Mouse (Mus musculus): ENCODE results near the gene Cdh6. TPM values are rescaled to one million over a fixed set of nuclear protein-coding genes. Genes with fewer than 3 reads are reported as not detected.

The Cdh6 gene
- polyA plus RNA-seq, 1 experiment from 2014 or later: 18.2 TPM

DNA sequence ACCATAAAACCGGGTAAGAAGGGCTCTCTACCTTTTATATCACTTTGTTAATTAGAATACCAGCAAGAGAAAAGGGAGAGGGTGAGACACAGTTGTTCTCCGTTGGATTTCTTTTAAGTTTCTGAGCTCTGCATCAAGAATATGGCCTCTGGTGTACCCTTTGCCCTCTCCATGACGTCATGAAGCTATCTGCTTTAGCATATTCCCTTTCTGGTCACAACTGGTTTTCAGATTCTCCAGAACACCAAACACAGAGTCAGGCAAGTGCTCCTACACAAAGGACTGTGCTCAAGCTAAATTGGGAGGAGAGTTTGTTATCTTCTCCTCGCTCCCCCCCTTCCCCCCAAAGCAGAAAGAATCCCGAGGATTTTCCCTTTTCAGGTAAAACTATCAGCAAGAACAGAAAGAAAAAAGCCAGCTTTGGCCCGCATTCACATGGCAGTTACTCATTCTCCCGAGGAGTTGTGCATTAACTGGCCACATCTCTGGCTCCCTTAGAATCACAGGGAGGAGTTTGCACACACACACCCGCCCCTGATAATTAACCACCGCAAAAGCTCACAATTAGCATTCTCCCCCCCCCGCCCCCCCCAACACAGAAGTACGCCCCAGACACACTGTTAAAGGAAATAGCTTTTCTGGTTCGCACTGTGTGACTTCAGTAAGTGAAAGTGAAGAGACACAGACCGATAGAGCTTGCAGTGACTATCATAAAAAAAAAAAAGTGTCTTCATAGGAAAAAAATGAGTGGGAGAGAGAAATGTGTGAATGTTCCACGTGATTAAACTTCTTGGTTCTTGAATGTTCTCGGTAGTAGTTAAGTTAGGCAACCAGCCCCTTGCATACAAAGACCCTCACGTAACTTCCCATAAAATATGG is 1.8 kb downstream of the Cdh6 start:
- ATAC-seq (ENCODE audit: low FRiP score) (no peak), DNase-seq (ENCODE audit: low spot score) (no peak)
- H3K9ac ChIP-seq: peak overlapping the region; percentile 62
- H3K4me2 ChIP-seq (replicated peaks): peak overlapping the region; percentile 86
- H3K4me3 ChIP-seq (replicated peaks; ENCODE audit: low read length): peak overlapping the region; percentile 58
- no peaks in the 10 kb centered on the region for H3K36me3 ChIP-seq (replicated peaks; ENCODE audit: control insufficient read depth, insufficient read depth)
- 3% methylated on average over 16 of the region's 16 CpGs for WGBS
- 0 out of 2 replicates have a peak, but pooled peaks cover 6% of the 10 kb centered on the region for H3K4me1 ChIP-seq (replicated peaks; ENCODE audit: control insufficient read depth, insufficient read depth, low read length)
- peak overlapping the region; percentile 86; the same call in 1 of the 2 replicates for H3K27ac ChIP-seq
- H3K9me3 ChIP-seq (ENCODE audit: control insufficient read depth, low read length): no peaks in the 10 kb centered on the region
- no peaks in the 10 kb centered on the region for H3K27me3 ChIP-seq (ENCODE audit: control insufficient read depth, insufficient read depth, low read length)

- WGBS: 92% methylated on average over 13 of the region's 13 CpGs
These were observed 8.2 kb downstream of the Cdh6 start for GRCm38 (mm10) chr15:13165094-13165885.

GRCm38 (mm10) chr15:13155820-13156219 is 17.7 kb downstream of the Cdh6 start:
- Histone ChIP-seq H3K9ac (no peak overlapping the region), H3K4me3 (replicated peaks; ENCODE audit: low read length) (no peak overlapping the region), H3K4me1 (replicated peaks; ENCODE audit: control insufficient read depth, insufficient read depth, low read length) (no peaks in the 10 kb centered on the region), H3K27ac (no peak overlapping the region), H3K9me3 (ENCODE audit: control insufficient read depth, low read length) (no peaks in the 10 kb centered on the region), H3K27me3 (ENCODE audit: control insufficient read depth, insufficient read depth, low read length) (no peaks in the 10 kb centered on the region), H3K36me3 (replicated peaks; ENCODE audit: control insufficient read depth, insufficient read depth) (no peaks in the 10 kb centered on the region), H3K4me2 (replicated peaks) (no peak overlapping the region)
- no peak for DNase-seq (ENCODE audit: low spot score)
- WGBS: 97% methylated on average over 5 of the region's 5 CpGs
- no peak for ATAC-seq (ENCODE audit: low FRiP score)

More at GRCm38 (mm10) chr15:13165094-13165885, 8.2 kb downstream of the Cdh6 start:
- Histone ChIP-seq H3K4me2 (replicated peaks) (no peak overlapping the region), H3K4me3 (replicated peaks; ENCODE audit: low read length) (no peak overlapping the region), H3K36me3 (replicated peaks; ENCODE audit: control insufficient read depth, insufficient read depth) (no peaks in the 10 kb centered on the region), H3K27me3 (ENCODE audit: control insufficient read depth, insufficient read depth, low read length) (no peaks in the 10 kb centered on the region), H3K9me3 (ENCODE audit: control insufficient read depth, low read length) (no peaks in the 10 kb centered on the region; the same call in 1 of the 2 replicates), H3K4me1 (replicated peaks; ENCODE audit: control insufficient read depth, insufficient read depth, low read length) (no peaks in the 10 kb centered on the region), H3K9ac (no peak overlapping the region), H3K27ac (no peak overlapping the region)
- ATAC-seq (ENCODE audit: low FRiP score) (no peak), DNase-seq (ENCODE audit: low spot score) (no peak)

DNA sequence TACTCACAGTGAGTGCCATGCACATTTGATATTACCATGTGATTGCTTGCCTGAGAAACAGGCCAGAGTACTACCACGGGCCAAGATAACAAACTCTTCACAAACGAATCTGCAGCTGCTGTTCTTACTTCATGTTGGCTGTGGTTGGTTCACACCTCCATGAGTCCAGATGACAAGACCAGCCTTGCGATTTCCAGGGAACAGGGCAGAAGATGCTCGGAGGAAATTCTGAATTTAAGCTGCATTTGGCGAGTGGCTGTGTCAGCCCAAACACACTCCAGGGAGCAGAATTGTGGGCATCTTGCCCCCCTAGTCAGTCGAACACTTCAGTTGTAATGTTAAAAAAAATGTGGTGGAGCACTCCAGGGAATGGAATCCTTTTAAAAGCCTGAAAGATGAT is 18.1 kb downstream of the Cdh6 start:
- Histone ChIP-seq H3K9me3 (ENCODE audit: control insufficient read depth, low read length) (no peaks in the 10 kb centered on the region), H3K36me3 (replicated peaks; ENCODE audit: control insufficient read depth, insufficient read depth) (no peaks in the 10 kb centered on the region), H3K27ac (no peak overlapping the region), H3K9ac (no peak overlapping the region), H3K27me3 (ENCODE audit: control insufficient read depth, insufficient read depth, low read length) (no peaks in the 10 kb centered on the region), H3K4me3 (replicated peaks; ENCODE audit: low read length) (no peak overlapping the region), H3K4me1 (replicated peaks; ENCODE audit: control insufficient read depth, insufficient read depth, low read length) (no peaks in the 10 kb centered on the region), H3K4me2 (replicated peaks) (no peak overlapping the region)
- WGBS: 88% methylated on average over 6 of the region's 6 CpGs
- DNase-seq (ENCODE audit: low spot score): no peak
- ATAC-seq (ENCODE audit: low FRiP score): no peak

- no peak overlapping the region for H3K9ac ChIP-seq
- 79% methylated on average over 4 of the region's 4 CpGs for WGBS
These were observed 31.5 kb downstream of the Cdh6 start for GRCm38 (mm10) chr15:13141983-13142382.

GRCm38 (mm10) chr15:13139662-13140061 is 33.8 kb downstream of the Cdh6 start:
- Histone ChIP-seq H3K36me3 (replicated peaks; ENCODE audit: control insufficient read depth, insufficient read depth) (no peaks in the 10 kb centered on the region), H3K9ac (no peak overlapping the region), H3K4me1 (replicated peaks; ENCODE audit: control insufficient read depth, insufficient read depth, low read length) (no peaks in the 10 kb centered on the region), H3K4me2 (replicated peaks) (no peak overlapping the region), H3K27ac (no peak overlapping the region), H3K4me3 (replicated peaks; ENCODE audit: low read length) (no peak overlapping the region), H3K27me3 (ENCODE audit: control insufficient read depth, insufficient read depth, low read length) (no peaks in the 10 kb centered on the region), H3K9me3 (ENCODE audit: control insufficient read depth, low read length) (no peaks in the 10 kb centered on the region)
- DNase-seq (ENCODE audit: low spot score) (no peak), ATAC-seq (ENCODE audit: low FRiP score) (no peak)
- WGBS: 70% methylated on average over 5 of the region's 5 CpGs

More at GRCm38 (mm10) chr15:13141983-13142382, 31.5 kb downstream of the Cdh6 start:
- Histone ChIP-seq H3K27me3 (ENCODE audit: control insufficient read depth, insufficient read depth, low read length) (no peaks in the 10 kb centered on the region), H3K9me3 (ENCODE audit: control insufficient read depth, low read length) (no peaks in the 10 kb centered on the region), H3K4me2 (replicated peaks) (no peak overlapping the region), H3K36me3 (replicated peaks; ENCODE audit: control insufficient read depth, insufficient read depth) (no peaks in the 10 kb centered on the region), H3K4me1 (replicated peaks; ENCODE audit: control insufficient read depth, insufficient read depth, low read length) (no peaks in the 10 kb centered on the region), H3K27ac (no peak overlapping the region), H3K4me3 (replicated peaks; ENCODE audit: low read length) (no peak overlapping the region)
- ATAC-seq (ENCODE audit: low FRiP score) (no peak), DNase-seq (ENCODE audit: low spot score) (no peak)

GRCm38 (mm10) chr15:13137166-13137565 is 36.3 kb downstream of the Cdh6 start:
- Histone ChIP-seq H3K4me3 (replicated peaks; ENCODE audit: low read length) (no peak overlapping the region), H3K9me3 (ENCODE audit: control insufficient read depth, low read length) (no peaks in the 10 kb centered on the region), H3K9ac (no peak overlapping the region), H3K4me1 (replicated peaks; ENCODE audit: control insufficient read depth, insufficient read depth, low read length) (no peaks in the 10 kb centered on the region), H3K4me2 (replicated peaks) (no peak overlapping the region), H3K27ac (no peak overlapping the region), H3K36me3 (replicated peaks; ENCODE audit: control insufficient read depth, insufficient read depth) (no peaks in the 10 kb centered on the region), H3K27me3 (ENCODE audit: control insufficient read depth, insufficient read depth, low read length) (no peaks in the 10 kb centered on the region)
- DNase-seq (ENCODE audit: low spot score) (no peak), ATAC-seq (ENCODE audit: low FRiP score) (no peak)
- WGBS: 79% methylated on average over 6 of the region's 6 CpGs

- no peak overlapping the region for H3K27ac ChIP-seq
- H3K9me3 ChIP-seq (ENCODE audit: control insufficient read depth, low read length): no peaks in the 10 kb centered on the region
- H3K9ac ChIP-seq: no peak overlapping the region
- 73% methylated on average over 1 of the region's 1 CpGs for WGBS
- H3K4me2 ChIP-seq (replicated peaks): no peak overlapping the region
- H3K4me1 ChIP-seq (replicated peaks; ENCODE audit: control insufficient read depth, insufficient read depth, low read length): no peaks in the 10 kb centered on the region
- ATAC-seq (ENCODE audit: low FRiP score): no peak
- H3K4me3 ChIP-seq (replicated peaks; ENCODE audit: low read length): no peak overlapping the region
- H3K27me3 ChIP-seq (ENCODE audit: control insufficient read depth, insufficient read depth, low read length): no peaks in the 10 kb centered on the region
- H3K36me3 ChIP-seq (replicated peaks; ENCODE audit: control insufficient read depth, insufficient read depth): no peaks in the 10 kb centered on the region
- DNase-seq (ENCODE audit: low spot score): peak; percentile 46
These were observed 39.4 kb downstream of the Cdh6 start for GRCm38 (mm10) chr15:13134086-13134485.

DNA sequence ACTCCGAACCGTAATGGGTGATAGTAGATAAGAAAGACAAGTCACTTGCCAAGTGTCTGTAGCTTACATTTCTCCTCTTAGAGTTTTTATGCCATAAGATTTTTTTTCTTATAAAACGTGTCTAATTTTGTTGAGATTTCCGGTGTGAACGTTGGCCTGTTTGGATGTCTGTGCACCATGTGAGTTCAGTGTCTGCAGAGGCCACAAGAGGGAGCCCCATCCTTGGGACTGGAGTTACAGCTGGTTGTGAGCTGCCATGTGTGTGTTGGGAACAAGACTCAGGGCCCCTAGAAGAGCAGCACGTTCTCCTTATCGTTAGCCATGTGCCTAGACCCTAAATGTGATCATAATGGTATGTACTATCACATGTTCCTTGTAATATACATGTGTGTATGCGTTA is 40.1 kb downstream of the Cdh6 start:
- 92% methylated on average over 8 of the region's 8 CpGs for WGBS
- Histone ChIP-seq H3K27me3 (ENCODE audit: control insufficient read depth, insufficient read depth, low read length) (no peaks in the 10 kb centered on the region), H3K9me3 (ENCODE audit: control insufficient read depth, low read length) (no peaks in the 10 kb centered on the region), H3K4me3 (replicated peaks; ENCODE audit: low read length) (no peak overlapping the region), H3K4me2 (replicated peaks) (no peak overlapping the region), H3K4me1 (replicated peaks; ENCODE audit: control insufficient read depth, insufficient read depth, low read length) (no peaks in the 10 kb centered on the region), H3K36me3 (replicated peaks; ENCODE audit: control insufficient read depth, insufficient read depth) (no peaks in the 10 kb centered on the region), H3K9ac (no peak overlapping the region), H3K27ac (no peak overlapping the region)
- no peak for DNase-seq (ENCODE audit: low spot score)
- ATAC-seq (ENCODE audit: low FRiP score): no peak
